Mouse (Mus musculus) midbrain, embryonic 13.5 days (tissue): ENCODE data around the gene Msn. TPM values are rescaled to one million over a fixed set of nuclear protein-coding genes. Genes with fewer than 3 reads are reported as not detected.

Experiments
- ATAC-seq: fragments of 200-750 bp; cut with Nextera tagmentation; 2 replicates; pipeline ENCODE4 v1.8.0; 2017; ENCODE audit warnings: mild to moderate bottlenecking, moderate TSS enrichment, moderate library complexity
- H3K27ac ChIP-seq: fragments of 300-500 bp; sonication (generic); 2 replicates; pipeline ENCODE4 v1.5.1; 2015; ENCODE audit warnings: inconsistent platforms, mild to moderate bottlenecking, moderate library complexity
- H3K27me3 ChIP-seq: fragments of 300-500 bp; sonication (generic); 2 replicates; pipeline ENCODE4 v1.6.1; 2015; ENCODE audit warnings: mild to moderate bottlenecking, inconsistent platforms
- H3K36me3 ChIP-seq: fragments of 300-500 bp; sonication (generic); 2 replicates; pipeline ENCODE4 v1.6.1; 2015; ENCODE audit warnings: mild to moderate bottlenecking, inconsistent platforms
- H3K4me1 ChIP-seq: fragments of 300-500 bp; sonication (generic); replicated peaks from 2 replicates; pipeline ENCODE4 v1.6.1; 2015; ENCODE audit warnings: inconsistent platforms
- H3K4me2 ChIP-seq: fragments of 300-500 bp; sonication (generic); replicated peaks from 2 replicates; pipeline ENCODE4 v1.6.1; 2015; ENCODE audit warnings: moderate library complexity, mild to moderate bottlenecking, inconsistent platforms
- H3K4me3 ChIP-seq: fragments of 300-500 bp; sonication (generic); replicated peaks from 2 replicates; pipeline ENCODE4 v1.5.1; 2015; ENCODE audit warnings: mild to moderate bottlenecking, inconsistent platforms
- H3K9ac ChIP-seq: fragments of 300-500 bp; sonication (generic); replicated peaks from 2 replicates; pipeline ENCODE4 v1.6.1; 2015; ENCODE audit warnings: mild to moderate bottlenecking, inconsistent platforms
- H3K9me3 ChIP-seq: fragments of 300-500 bp; sonication (generic); 2 replicates; pipeline ENCODE4 v1.6.1; 2016; ENCODE audit warnings: mild to moderate bottlenecking, inconsistent platforms
- WGBS: fragments of 180-500 bp; shearing (Covaris S2); methylation state at CpG from one replicate; pipeline ENCODE4 v1.1.7; 2015; 5-methylcytosine and 5-hydroxymethylcytosine counted together
- polyA plus RNA-seq: library from polyadenylated mRNA; unstranded; fragments of >200 nt; fragmentation: Nextera tagmentation; extraction: Ambion mirVana; gene quantifications from 2 replicates; pipeline ENCODE4 v1.2.1, GENCODE M21; 2015

The Msn gene
- polyA plus RNA-seq, 1 experiment from 2014 or later: 43.7 TPM

GRCm38 (mm10) chrX:96119997-96120396 lies 24.2 kb downstream of the Msn start:
- no peaks in the 10 kb centered on the region for H3K27me3 ChIP-seq
- no peak overlapping the region for H3K27ac ChIP-seq
- no peak overlapping the region for H3K4me3 ChIP-seq
- H3K36me3 ChIP-seq: no peaks in the 10 kb centered on the region
- 77% methylated on average over 2 of the region's 2 CpGs for WGBS
- no peaks in the 10 kb centered on the region for H3K4me1 ChIP-seq
- ATAC-seq: no peak
- H3K9ac ChIP-seq: no peak overlapping the region
- no peaks in the 10 kb centered on the region for H3K9me3 ChIP-seq
- H3K4me2 ChIP-seq: no peak overlapping the region

GRCm38 (mm10) chrX:96121912-96122311 lies 26.1 kb downstream of the Msn start:
- Histone ChIP-seq H3K27ac (no peak overlapping the region), H3K4me3 (no peak overlapping the region), H3K9ac (no peak overlapping the region), H3K4me1 (no peaks in the 10 kb centered on the region), H3K4me2 (no peak overlapping the region), H3K36me3 (no peaks in the 10 kb centered on the region), H3K27me3 (no peaks in the 10 kb centered on the region), H3K9me3 (no peaks in the 10 kb centered on the region)
- no peak for ATAC-seq
- WGBS: 83% methylated on average over 1 of the region's 1 CpGs

- H3K4me3 ChIP-seq: no peak overlapping the region
- ATAC-seq: no peak
- no peak overlapping the region for H3K27ac ChIP-seq
- H3K9ac ChIP-seq: no peak overlapping the region
- H3K4me2 ChIP-seq: no peak overlapping the region
- H3K4me1 ChIP-seq: no peaks in the 10 kb centered on the region
- WGBS: 92% methylated on average over 3 of the region's 3 CpGs
- no peaks in the 10 kb centered on the region for H3K27me3 ChIP-seq
- H3K9me3 ChIP-seq: no peaks in the 10 kb centered on the region
- no peaks in the 10 kb centered on the region for H3K36me3 ChIP-seq
Measured at GRCm38 (mm10) chrX:96126803-96127202, 31.0 kb downstream of the Msn start.

- Histone ChIP-seq H3K4me1 (no peaks in the 10 kb centered on the region), H3K36me3 (no peaks in the 10 kb centered on the region), H3K9ac (no peak overlapping the region), H3K4me2 (no peak overlapping the region), H3K27ac (no peak overlapping the region), H3K4me3 (no peak overlapping the region), H3K9me3 (no peaks in the 10 kb centered on the region), H3K27me3 (no peaks in the 10 kb centered on the region)
- ATAC-seq: no peak
- WGBS: 51% methylated on average over 5 of the region's 5 CpGs
Measured at GRCm38 (mm10) chrX:96130139-96130538, 34.3 kb downstream of the Msn start.

GRCm38 (mm10) chrX:96130663-96131062 lies 34.8 kb downstream of the Msn start:
- H3K36me3 ChIP-seq: no peaks in the 10 kb centered on the region
- no peaks in the 10 kb centered on the region for H3K4me1 ChIP-seq
- no peak overlapping the region for H3K27ac ChIP-seq
- H3K9me3 ChIP-seq: no peaks in the 10 kb centered on the region
- 64% methylated on average over 6 of the region's 6 CpGs for WGBS
- H3K9ac ChIP-seq: no peak overlapping the region
- H3K27me3 ChIP-seq: no peaks in the 10 kb centered on the region
- no peak overlapping the region for H3K4me2 ChIP-seq
- ATAC-seq: no peak
- H3K4me3 ChIP-seq: no peak overlapping the region

GRCm38 (mm10) chrX:96133260-96133659 lies 37.4 kb downstream of the Msn start:
- H3K27ac ChIP-seq: no peak overlapping the region
- H3K4me2 ChIP-seq: no peak overlapping the region
- no peak overlapping the region for H3K9ac ChIP-seq
- WGBS: 49% methylated on average over 2 of the region's 2 CpGs
- no peak for ATAC-seq
- no peaks in the 10 kb centered on the region for H3K9me3 ChIP-seq
- no peak overlapping the region for H3K4me3 ChIP-seq
- H3K4me1 ChIP-seq: no peaks in the 10 kb centered on the region
- H3K27me3 ChIP-seq: no peaks in the 10 kb centered on the region
- no peaks in the 10 kb centered on the region for H3K36me3 ChIP-seq

DNA sequence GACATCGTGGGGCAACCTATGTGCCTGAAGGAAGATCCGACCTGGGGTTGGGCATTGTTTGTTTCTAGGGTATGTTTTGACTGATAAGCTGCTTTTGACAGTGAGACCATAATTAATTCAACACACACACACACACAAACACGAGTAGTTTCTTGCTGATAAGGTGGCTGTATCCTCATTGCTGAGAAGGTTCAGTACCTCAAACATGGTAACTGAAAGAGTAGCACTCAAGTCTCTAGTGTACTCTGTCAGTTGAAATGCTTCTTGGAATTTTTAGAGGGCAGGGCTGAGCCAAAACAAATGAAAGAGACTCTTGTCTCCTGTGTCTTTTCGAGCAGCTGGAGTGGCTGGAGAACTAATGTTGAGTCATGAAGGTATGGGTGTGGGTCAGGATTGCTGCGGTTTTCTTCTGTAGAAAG lies 38.4 kb downstream of the Msn start:
- no peaks in the 10 kb centered on the region for H3K27me3 ChIP-seq
- WGBS: 78% methylated on average over 5 of the region's 5 CpGs
- H3K4me1 ChIP-seq: no peaks in the 10 kb centered on the region
- no peak overlapping the region for H3K9ac ChIP-seq
- H3K9me3 ChIP-seq: no peaks in the 10 kb centered on the region
- H3K4me3 ChIP-seq: no peak overlapping the region
- no peak overlapping the region for H3K4me2 ChIP-seq
- H3K36me3 ChIP-seq: no peaks in the 10 kb centered on the region
- H3K27ac ChIP-seq: no peak overlapping the region
- ATAC-seq: no peak

GRCm38 (mm10) chrX:96134840-96135580 lies 39.2 kb downstream of the Msn start:
- no peaks in the 10 kb centered on the region for H3K4me1 ChIP-seq
- WGBS: 70% methylated on average over 6 of the region's 6 CpGs
- no peak overlapping the region for H3K4me2 ChIP-seq
- no peak overlapping the region for H3K9ac ChIP-seq
- ATAC-seq: no peak
- no peaks in the 10 kb centered on the region for H3K36me3 ChIP-seq
- no peak overlapping the region for H3K27ac ChIP-seq
- no peak overlapping the region for H3K4me3 ChIP-seq
- no peaks in the 10 kb centered on the region for H3K27me3 ChIP-seq
- H3K9me3 ChIP-seq: no peaks in the 10 kb centered on the region

GRCm38 (mm10) chrX:96135581-96135980 lies 39.7 kb downstream of the Msn start:
- ATAC-seq: no peak
- WGBS: 94% methylated on average over 4 of the region's 4 CpGs
- H3K27me3 ChIP-seq: no peaks in the 10 kb centered on the region

GRCm38 (mm10) chrX:96139262-96139661 lies 43.4 kb downstream of the Msn start:
- H3K4me3 ChIP-seq: no peak overlapping the region
- H3K9me3 ChIP-seq: no peaks in the 10 kb centered on the region
- no peaks in the 10 kb centered on the region for H3K4me1 ChIP-seq
- ATAC-seq: no peak
- H3K4me2 ChIP-seq: no peak overlapping the region
- H3K27me3 ChIP-seq: no peaks in the 10 kb centered on the region
- H3K9ac ChIP-seq: no peak overlapping the region
- H3K27ac ChIP-seq: no peak overlapping the region
- WGBS: 87% methylated on average over 2 of the region's 2 CpGs
- no peaks in the 10 kb centered on the region for H3K36me3 ChIP-seq

More at GRCm38 (mm10) chrX:96135581-96135980, 39.7 kb downstream of the Msn start:
- Histone ChIP-seq H3K9me3 (no peaks in the 10 kb centered on the region), H3K36me3 (no peaks in the 10 kb centered on the region), H3K9ac (no peak overlapping the region), H3K4me2 (no peak overlapping the region), H3K4me3 (no peak overlapping the region), H3K4me1 (no peaks in the 10 kb centered on the region), H3K27ac (no peak overlapping the region)

DNA sequence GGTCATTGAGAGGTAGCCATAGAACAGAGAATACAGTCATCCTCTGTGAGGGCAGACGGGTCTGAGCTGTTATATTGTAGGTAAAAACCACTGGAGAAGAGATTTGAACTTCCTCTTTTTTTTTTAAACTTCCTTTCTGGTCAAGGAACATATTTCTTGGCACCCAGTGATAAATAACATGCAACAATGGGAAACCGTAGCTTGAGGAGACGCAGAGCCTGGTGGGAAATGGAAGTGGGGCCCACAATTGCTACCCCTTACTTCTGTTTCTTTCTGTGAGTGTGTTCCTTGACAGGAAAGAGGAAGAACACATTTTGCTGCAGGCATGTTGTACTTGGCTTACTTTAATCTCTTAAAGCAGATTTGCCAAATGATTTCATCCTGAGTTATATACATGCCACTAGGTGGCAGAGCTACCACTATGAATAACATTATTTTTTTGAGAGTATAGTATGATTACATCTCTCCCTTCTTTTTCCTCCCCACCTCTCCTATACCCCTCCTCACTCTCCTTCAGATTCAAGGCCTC lies 49.2 kb downstream of the Msn start:
- ATAC-seq: no peak
- Histone ChIP-seq H3K36me3 (no peaks in the 10 kb centered on the region), H3K9me3 (no peaks in the 10 kb centered on the region), H3K4me3 (no peak overlapping the region), H3K27me3 (no peaks in the 10 kb centered on the region), H3K4me2 (no peak overlapping the region), H3K9ac (no peak overlapping the region), H3K4me1 (no peaks in the 10 kb centered on the region), H3K27ac (no peak overlapping the region)
- WGBS: 87% methylated on average over 3 of the region's 3 CpGs

GRCm38 (mm10) chrX:96148217-96148616 lies 52.4 kb downstream of the Msn start:
- H3K36me3 ChIP-seq: no peaks in the 10 kb centered on the region
- no peak overlapping the region for H3K4me3 ChIP-seq
- no peak overlapping the region for H3K9ac ChIP-seq
- no peak for ATAC-seq
- 85% methylated on average over 2 of the region's 2 CpGs for WGBS
- no peak overlapping the region for H3K4me2 ChIP-seq
- H3K4me1 ChIP-seq: no peaks in the 10 kb centered on the region
- no peak overlapping the region for H3K27ac ChIP-seq
- no peaks in the 10 kb centered on the region for H3K27me3 ChIP-seq
- H3K9me3 ChIP-seq: no peaks in the 10 kb centered on the region

GRCm38 (mm10) chrX:96153362-96153761 lies 57.5 kb downstream of the Msn start:
- no peaks in the 10 kb centered on the region for H3K36me3 ChIP-seq
- no peak overlapping the region for H3K4me3 ChIP-seq
- WGBS: 84% methylated on average over 3 of the region's 3 CpGs
- H3K9ac ChIP-seq: no peak overlapping the region
- H3K4me2 ChIP-seq: no peak overlapping the region
- no peak overlapping the region for H3K27ac ChIP-seq
- ATAC-seq: no peak
- H3K4me1 ChIP-seq: no peaks in the 10 kb centered on the region
- H3K9me3 ChIP-seq: no peaks in the 10 kb centered on the region
- H3K27me3 ChIP-seq: no peaks in the 10 kb centered on the region
